Mouse (Mus musculus) heart, adult 2 months (tissue): ENCODE measurements around the gene Atp6v1g2. TPM values are rescaled to one million over a fixed set of nuclear protein-coding genes. Genes with fewer than 3 reads are reported as not detected.

ENCODE experiments used
- DNase-seq, 2 experiments: peaks; one replicate each; pipeline ENCODE4 v3.0.0; 2021
- H3K27ac ChIP-seq: fragments of 200-600 bp; 2 replicates; pipeline ENCODE4 v1.8.1; 2022
- H3K27me3 ChIP-seq: fragments of 200-500 bp; 2 replicates; pipeline ENCODE4 v1.6.1; 2012; ENCODE audit warnings: mild to moderate bottlenecking, low read length, inconsistent platforms, mixed read lengths; ENCODE audit not compliant: control insufficient read depth, insufficient read depth
- H3K36me3 ChIP-seq: fragments of 200-500 bp; 2 replicates; pipeline ENCODE4 v1.6.1; 2012; ENCODE audit warnings: low read length, inconsistent platforms; ENCODE audit not compliant: control insufficient read depth, insufficient read depth
- H3K4me1 ChIP-seq: fragments of 200-500 bp; 2 replicates; pipeline ENCODE4 v1.6.1; 2011; ENCODE audit warnings: low read length; ENCODE audit not compliant: control insufficient read depth, insufficient read depth
- H3K4me3 ChIP-seq: fragments of 200-600 bp; 2 replicates; pipeline ENCODE4 v1.8.1; 2022
- H3K79me2 ChIP-seq: fragments of 200-500 bp; replicated peaks from 2 replicates; pipeline ENCODE4 v1.6.1; 2012; ENCODE audit warnings: mild to moderate bottlenecking, inconsistent platforms, low read length, moderate library complexity, mixed read lengths; ENCODE audit not compliant: control insufficient read depth, insufficient read depth
- H3K9ac ChIP-seq: fragments of 200-500 bp; 2 replicates; pipeline ENCODE4 v1.6.1; 2012; ENCODE audit warnings: low read depth, mild to moderate bottlenecking, control low read depth, inconsistent platforms, low read length, mixed read lengths
- CTCF ChIP-seq: fragments of 200-600 bp; IDR thresholded peaks from 2 replicates; pipeline ENCODE4 v1.8.1; 2022; ENCODE audit warnings: antibody characterized with exemption, mild to moderate bottlenecking, moderate library complexity
- EP300 ChIP-seq: fragments of 200-500 bp; IDR thresholded peaks from 2 replicates; pipeline ENCODE4 v1.6.1; 2011; ENCODE audit warnings: low read depth, low read length, control low read depth; ENCODE audit not compliant: insufficient read depth
- POLR2A ChIP-seq: fragments of 200-500 bp; IDR thresholded peaks from 2 replicates; pipeline ENCODE4 v1.6.1; 2011; ENCODE audit warnings: mild to moderate bottlenecking, low read depth, low read length, control low read depth; ENCODE audit not compliant: insufficient read depth
- WGBS: fragments of 180-500 bp; shearing (Covaris S2); methylation state at CpG from one replicate; pipeline ENCODE4 v1.1.7; 2018; 5-methylcytosine and 5-hydroxymethylcytosine counted together
- intact Hi-C: fragments of 180-260 bp; cut with DNase I; formaldehyde crosslinking; loops from one replicate; pipeline ENCODE4 v1.15.1; 2025
- polyA plus RNA-seq: library from polyadenylated mRNA; depleted of rRNA; stranded (reverse); fragments of >200 nt; gene quantifications from 2 replicates; pipeline ENCODE4 v1.2.3, GENCODE M21; 2012
- total RNA-seq, 2 experiments: library from RNA; stranded (reverse); gene quantifications; 2 replicates each; pipeline ENCODE4 v1.2.3; 2021

Gene Atp6v1g2
- total and polyA plus RNA-seq, 3 experiments = 3.0 to 6.4 (median 3.2) TPM

- Histone ChIP-seq H3K9ac (peak overlapping the region; percentile 70), H3K4me1 (peaks cover 2% of the 10 kb centered on the region), H3K27me3 (no peaks in the 10 kb centered on the region; the same call in 1 of the 2 replicates), H3K27ac (peak overlapping the region; percentile 32; the same call in 1 of the 2 replicates), H3K79me2 (no peaks in the 10 kb centered on the region), H3K4me3 (peak overlapping the region; percentile 60), H3K36me3 (no peaks in the 10 kb centered on the region)
- no peak for DNase-seq
- TF ChIP-seq CTCF (no peak), POLR2A (no peak), EP300 (no peak)
- intact Hi-C loops = loop anchor here (1.0 kb wide), 2 partner anchors 16 to 37 kb away; no protein-coding TSS in a partner anchor
- WGBS = 43% methylated on average over 19 of the region's 19 CpGs
Measured at GRCm38 (mm10) chr17:35194844-35195630, 38.4 kb upstream of the Atp6v1g2 start.

GRCm38 (mm10) chr17:35195631-35196320 is 37.7 kb upstream of the Atp6v1g2 start:
- Histone ChIP-seq H3K27ac (peak overlapping the region; percentile 32; the same call in 1 of the 2 replicates), H3K27me3 (no peaks in the 10 kb centered on the region; the same call in 1 of the 2 replicates), H3K4me1 (peaks cover 2% of the 10 kb centered on the region), H3K4me3 (peak overlapping the region; percentile 60), H3K79me2 (no peaks in the 10 kb centered on the region), H3K36me3 (no peaks in the 10 kb centered on the region), H3K9ac (peak overlapping the region; percentile 70)
- no peak for TF ChIP-seq POLR2A
- TF ChIP-seq EP300 = no peak
- no peak; the same call in 1 of the 2 replicates for TF ChIP-seq CTCF
- under 1% methylated on average over 66 of the region's 66 CpGs for WGBS
- DNase-seq = peak; percentile 87 to 90
- intact Hi-C loops = loop anchor here (1.0 kb wide), 2 partner anchors 16 to 37 kb away; no protein-coding TSS in a partner anchor

GRCm38 (mm10) chr17:35196321-35196641 is 37.2 kb upstream of the Atp6v1g2 start:
- Histone ChIP-seq H3K36me3 (no peaks in the 10 kb centered on the region), H3K27me3 (no peaks in the 10 kb centered on the region; the same call in 1 of the 2 replicates), H3K4me3 (peak overlapping the region; percentile 60), H3K27ac (no peak overlapping the region; the same call in 1 of the 2 replicates), H3K4me1 (peaks cover 2% of the 10 kb centered on the region), H3K79me2 (no peaks in the 10 kb centered on the region), H3K9ac (no peak overlapping the region; the same call in 1 of the 2 replicates)
- intact Hi-C loops = no loop called here
- DNase-seq = no peak
- 24% methylated on average over 9 of the region's 9 CpGs for WGBS
- TF ChIP-seq EP300 (no peak), CTCF (no peak), POLR2A (no peak)

GRCm38 (mm10) chr17:35197126-35197525 is 36.3 kb upstream of the Atp6v1g2 start:
- WGBS = 38% methylated on average over 6 of the region's 6 CpGs
- Histone ChIP-seq H3K27ac (no peak overlapping the region), H3K79me2 (no peaks in the 10 kb centered on the region), H3K4me3 (no peak overlapping the region), H3K36me3 (no peaks in the 10 kb centered on the region), H3K27me3 (no peaks in the 10 kb centered on the region; the same call in 1 of the 2 replicates), H3K9ac (no peak overlapping the region), H3K4me1 (peaks cover 2% of the 10 kb centered on the region)
- intact Hi-C loops = no loop called here
- TF ChIP-seq POLR2A = no peak
- no peak for TF ChIP-seq CTCF
- no peak for TF ChIP-seq EP300
- no peak for DNase-seq

GRCm38 (mm10) chr17:35198029-35198428 is 35.4 kb upstream of the Atp6v1g2 start:
- Histone ChIP-seq H3K27ac (no peak overlapping the region), H3K27me3 (no peaks in the 10 kb centered on the region; the same call in 1 of the 2 replicates), H3K9ac (no peak overlapping the region), H3K79me2 (no peaks in the 10 kb centered on the region), H3K4me3 (no peak overlapping the region), H3K36me3 (no peaks in the 10 kb centered on the region), H3K4me1 (peaks cover 2% of the 10 kb centered on the region)
- intact Hi-C loops = loop anchor here (2.0 kb wide), 1 partner anchor 21 kb away; no protein-coding TSS in a partner anchor
- TF ChIP-seq POLR2A (no peak), CTCF (no peak), EP300 (no peak)
- 67% methylated on average over 7 of the region's 7 CpGs for WGBS
- no peak for DNase-seq

- 47% methylated on average over 8 of the region's 8 CpGs for WGBS
- H3K9ac ChIP-seq = no peak overlapping the region
- TF ChIP-seq CTCF (no peak), EP300 (no peak), POLR2A (no peak)
- no peak for DNase-seq
- no peak overlapping the region for H3K4me3 ChIP-seq
- no peaks in the 10 kb centered on the region for H3K79me2 ChIP-seq
- no peaks in the 10 kb centered on the region; the same call in 1 of the 2 replicates for H3K27me3 ChIP-seq
- peaks cover 2% of the 10 kb centered on the region for H3K4me1 ChIP-seq
- intact Hi-C loops = loop anchor here (2.0 kb wide), 1 partner anchor 20 kb away; no protein-coding TSS in a partner anchor
- no peak overlapping the region for H3K27ac ChIP-seq
- no peaks in the 10 kb centered on the region for H3K36me3 ChIP-seq
Measured at GRCm38 (mm10) chr17:35198946-35199345, 34.5 kb upstream of the Atp6v1g2 start.
